Mouse (Mus musculus) adrenal gland, postnatal 10 days (tissue): ENCODE data around the gene Eif1. TPM values are rescaled to one million over a fixed set of nuclear protein-coding genes. Genes with fewer than 3 reads are reported as not detected.
"Not testable (repeated sequence)": the region's sequence is repeated elsewhere in the genome, so short reads cannot be mapped to it uniquely, and the experiment has no call there.

Experiments used
- DNase-seq: peaks from one replicate; pipeline ENCODE4 v3.0.0; 2021; ENCODE audit warnings: mixed read lengths
- long read RNA-seq, 2 experiments: library from polyadenylated mRNA; stranded (forward); transcript quantifications; one replicate each; pipeline ENCODE4 v2.0.0; 2021
- total RNA-seq, 2 experiments: library from RNA; stranded (reverse); gene quantifications; 2 replicates each; pipeline ENCODE4 v1.2.3; 2021

Eif1 gene
- 1,000 to 10,000 TPM in 1 of 2 experiments, 100 to 1,000 TPM in 1; 930 to 1,143 TPM for total RNA-seq
- long read RNA-seq, experiment 1, transcript Eif1-201 (4 exons, 1,322 nt), result major isoform, 1,189 of 1,254 reads
- long read RNA-seq, experiment 1, partial matches to known transcripts, result 4 of 1,254 reads
- long read RNA-seq, experiment 1, other reads (novel, unspliced or antisense), result 52 of 1,254 reads
- long read RNA-seq, experiment 2, transcript Eif1-203 (3 exons, 447 nt), result minor isoform, 6 of 656 reads
- long read RNA-seq, experiment 2, transcript Eif1-201 (4 exons, 1,322 nt), result major isoform, 625 of 656 reads
- long read RNA-seq, experiment 2, partial matches to known transcripts, result 4 of 656 reads
- long read RNA-seq, experiment 2, other reads (novel, unspliced or antisense), result 18 of 656 reads

DNA sequence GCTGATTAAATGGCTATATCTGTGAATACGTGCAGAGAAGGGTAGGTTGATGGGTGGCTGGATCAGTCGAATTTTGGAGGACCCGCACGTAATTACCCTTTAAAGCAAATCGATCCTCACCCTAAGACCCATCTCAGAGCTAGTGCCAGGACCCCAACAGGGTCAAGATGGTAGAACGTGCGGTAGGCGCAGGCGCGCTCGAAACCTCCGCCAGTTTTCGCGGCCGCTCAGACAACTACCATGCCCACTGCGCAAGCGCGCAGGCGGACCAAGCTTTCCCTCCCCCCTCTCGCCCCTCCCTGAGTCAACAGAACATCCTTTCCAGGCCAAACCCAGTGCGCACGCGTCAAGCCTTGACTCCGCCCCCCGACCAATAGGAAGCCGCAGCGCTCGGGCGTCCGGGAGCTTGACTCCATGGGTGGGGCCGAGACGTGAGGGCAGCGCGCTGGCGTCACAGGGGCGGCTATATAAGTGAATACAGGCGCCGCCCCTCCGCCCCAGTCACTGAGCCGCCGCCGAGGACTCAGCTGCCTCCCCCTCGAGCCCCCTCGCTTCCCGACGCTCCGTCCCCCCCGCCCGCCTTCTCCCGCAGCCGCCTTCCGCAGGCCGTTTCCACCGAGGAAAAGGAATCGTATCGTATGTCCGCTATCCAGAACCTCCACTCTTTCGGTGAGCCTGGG, at the start of gene Eif1:
Gene Eif1 (plus strand): TSS at position 394 of the 680 bp plus-strand sequence.
- DNase-seq, result peak; percentile 100

DNA sequence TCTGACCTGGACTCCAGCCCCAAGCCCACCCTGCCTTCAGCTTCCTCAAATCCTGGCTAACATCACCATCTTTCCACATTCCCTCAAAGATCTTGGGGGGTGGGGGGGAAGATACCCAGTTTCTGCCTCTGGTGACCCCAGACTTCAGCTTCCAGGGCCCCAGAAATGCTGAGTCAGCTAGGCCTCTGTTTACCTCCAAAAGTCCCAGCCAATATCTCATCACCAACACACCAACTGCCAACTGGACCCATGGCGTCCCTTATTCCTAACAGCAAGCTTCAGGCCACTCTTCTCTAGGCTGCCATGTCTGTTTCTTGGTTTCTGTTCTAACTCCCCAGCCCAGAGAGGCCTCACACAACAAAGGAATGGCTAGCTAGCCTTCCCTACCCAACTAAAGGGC, 47.8 kb upstream of the Eif1 start:
- no peak for DNase-seq

DNA sequence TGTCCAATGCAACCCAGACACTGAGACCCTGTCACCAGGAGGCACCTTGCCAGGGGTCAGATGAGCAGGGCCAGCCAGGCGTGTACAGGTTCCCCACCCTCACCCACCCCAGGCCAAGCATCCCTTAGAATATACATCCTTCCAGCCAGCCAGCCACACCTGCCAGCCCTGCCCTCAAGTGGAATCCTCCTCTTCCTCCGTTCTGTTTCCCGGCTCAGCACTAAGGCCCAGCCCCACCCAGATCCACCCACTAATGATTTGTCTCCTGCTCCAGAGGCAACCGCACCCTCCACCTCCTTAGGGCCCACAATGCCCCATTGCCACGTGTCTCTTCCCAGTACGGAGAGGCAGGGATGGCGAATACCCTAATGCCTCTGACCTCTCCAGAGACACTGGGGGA, 45.0 kb upstream of the Eif1 start:
- no peak for DNase-seq

DNA sequence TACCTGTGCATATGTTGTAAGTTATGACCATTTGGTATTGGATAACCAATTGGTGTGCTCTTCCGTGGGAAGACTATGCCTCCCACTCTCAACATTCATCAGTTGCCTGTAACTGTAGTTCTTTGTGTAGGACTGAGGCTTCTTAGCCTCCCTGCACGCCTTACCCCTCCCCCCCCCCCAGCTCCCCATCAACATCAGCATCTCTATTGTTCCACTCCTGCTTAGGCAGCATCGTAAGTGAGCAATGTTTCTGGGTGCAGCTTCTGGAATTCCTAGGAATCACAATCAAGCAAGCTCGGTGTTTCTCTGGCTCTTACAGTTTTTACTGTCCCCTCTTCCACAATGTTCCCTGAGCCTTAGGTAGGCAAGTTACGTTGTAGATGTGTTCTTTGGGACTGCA, 44.2 kb upstream of the Eif1 start:
- DNase-seq, result no peak

DNA sequence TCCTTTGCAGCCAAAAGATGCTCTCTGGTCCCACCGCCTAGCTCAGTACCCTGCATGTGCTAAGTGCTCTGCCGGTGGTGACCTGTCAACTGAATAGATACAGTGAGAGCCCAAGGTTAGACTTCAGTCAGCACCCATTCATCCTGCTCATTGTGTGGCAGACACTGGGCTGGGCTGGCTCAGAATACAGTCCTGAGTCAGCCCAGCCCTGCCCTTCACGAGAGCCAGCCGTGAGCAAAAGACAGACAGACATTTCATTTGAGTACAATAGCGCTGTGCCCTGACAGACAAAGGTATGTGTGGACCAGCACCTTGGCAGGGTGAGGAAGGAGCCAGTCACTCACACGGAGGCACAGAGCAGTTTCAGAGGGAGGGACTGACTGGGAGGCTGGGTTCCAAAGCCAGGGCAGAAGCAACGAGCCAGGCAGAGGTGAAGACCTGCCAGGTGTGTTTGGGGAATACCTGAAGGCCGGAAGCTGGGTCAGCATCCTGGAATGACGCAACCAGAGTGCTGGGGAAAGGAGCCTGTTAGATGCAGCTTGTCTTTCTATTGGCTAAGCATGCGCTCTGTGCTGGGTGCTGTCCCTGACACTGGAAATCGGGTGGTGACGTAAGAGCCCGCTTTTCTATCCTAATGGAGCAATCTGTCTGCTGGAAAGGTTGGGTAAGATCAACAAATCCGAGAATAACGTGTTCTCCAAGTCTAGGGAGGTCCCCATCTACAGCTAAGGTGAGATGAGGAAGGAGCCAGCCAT, 41.8 kb upstream of the Eif1 start:
- no peak for DNase-seq

DNA sequence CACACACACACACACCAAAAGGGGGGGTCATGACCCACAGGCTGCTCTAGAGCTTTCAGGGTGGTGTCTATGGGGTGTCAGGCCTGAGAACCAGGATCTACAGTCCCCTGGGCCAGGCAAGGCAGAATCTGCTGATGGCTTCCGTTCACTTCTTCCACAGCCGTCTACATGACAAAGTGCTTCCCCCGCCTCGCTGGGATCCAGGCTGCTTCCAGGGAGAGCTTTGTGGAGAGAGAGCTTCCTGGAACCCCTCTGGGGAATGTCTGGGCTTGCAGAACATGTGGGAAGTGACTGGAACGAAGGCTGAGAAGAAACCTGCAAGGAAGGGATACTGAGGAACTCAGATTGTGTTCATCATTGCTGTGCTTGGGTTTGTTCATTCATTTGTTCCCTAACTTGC, 40.9 kb upstream of the Eif1 start:
- DNase-seq, result no peak

DNA sequence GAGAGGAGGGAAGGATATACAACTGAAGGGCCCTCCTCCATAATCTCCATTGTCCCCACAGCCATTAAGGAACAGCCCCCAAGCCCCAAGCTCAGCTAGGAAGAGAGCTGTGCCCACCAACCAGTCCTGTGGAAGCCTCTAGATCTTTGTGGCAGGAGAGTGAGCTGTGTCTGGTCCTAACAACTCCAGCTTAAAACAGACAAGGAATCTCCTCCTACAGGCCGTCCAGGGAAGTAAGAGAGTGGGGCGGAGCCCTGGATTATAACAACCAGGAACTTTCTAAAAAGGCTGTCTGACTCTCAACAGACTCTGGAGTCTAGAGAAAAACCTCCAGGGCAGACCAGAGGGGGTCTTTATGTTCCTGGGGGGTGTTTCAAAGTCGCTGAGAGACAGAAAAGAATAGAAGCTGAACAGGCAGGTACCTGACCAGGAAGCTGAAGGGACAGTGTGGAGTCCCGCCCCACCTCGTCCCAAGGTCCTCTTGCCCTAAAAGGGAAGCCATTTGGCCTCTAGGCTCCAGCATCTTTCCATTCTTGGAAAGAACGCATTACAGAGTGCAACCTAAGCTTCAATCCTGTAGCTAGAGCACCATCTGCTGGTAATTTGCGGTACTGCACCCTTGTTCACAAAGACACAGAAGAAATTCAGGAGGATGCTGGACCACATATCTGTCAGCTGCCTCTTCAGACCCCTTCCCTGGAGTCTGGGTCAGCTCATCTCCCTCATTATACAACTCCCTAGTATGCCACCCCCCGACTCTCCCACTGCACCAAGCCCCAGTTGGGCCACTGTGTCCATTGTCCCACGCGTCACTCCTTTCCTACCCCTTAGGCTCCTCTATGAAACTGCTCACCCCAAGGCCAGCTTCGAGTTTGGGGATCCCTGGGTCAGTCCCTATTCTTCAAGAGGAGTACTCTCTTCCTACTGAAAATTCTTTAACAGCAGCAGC, 37.8 kb upstream of the Eif1 start:
- DNase-seq, result peak; percentile 90

DNA sequence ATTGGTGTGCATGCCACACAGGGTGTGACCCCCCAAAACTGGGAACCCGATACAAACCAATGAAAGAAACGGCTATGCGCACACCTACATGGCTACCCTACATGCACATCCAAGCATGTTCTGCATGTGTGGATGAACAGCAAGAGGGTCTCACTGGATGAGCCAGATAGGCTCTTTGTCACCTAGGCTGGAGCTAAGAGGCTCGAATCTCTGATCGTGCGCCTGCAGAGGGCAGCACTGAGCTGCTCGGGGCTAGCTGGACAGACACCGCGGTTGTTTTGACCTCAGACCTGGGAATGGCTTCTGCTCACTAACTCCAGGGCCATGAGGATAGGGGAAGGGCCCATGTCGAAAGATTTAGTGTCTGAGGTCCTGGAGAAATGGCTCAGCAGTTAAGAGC, 37.1 kb upstream of the Eif1 start:
- peak; percentile 91 for DNase-seq

DNA sequence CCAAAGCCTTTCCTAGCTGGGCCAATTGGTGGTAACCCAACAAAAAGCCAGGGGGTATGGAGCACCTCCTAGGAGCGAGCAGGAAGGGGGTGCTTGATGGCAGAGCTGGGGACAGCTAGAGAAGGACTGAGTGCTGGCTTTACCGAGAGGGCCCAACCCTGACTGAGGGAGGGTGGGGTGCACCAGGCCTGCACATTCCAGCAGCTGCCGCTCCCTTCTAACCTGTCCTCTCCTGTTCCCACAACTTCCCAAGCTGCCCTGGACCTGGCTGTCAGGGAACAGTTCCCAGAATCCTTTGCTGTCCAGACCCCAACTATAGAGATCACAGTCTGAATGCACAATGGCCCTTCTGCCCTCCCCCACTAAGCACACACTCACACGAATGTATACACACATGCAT, 34.7 kb upstream of the Eif1 start:
- DNase-seq, result no peak

DNA sequence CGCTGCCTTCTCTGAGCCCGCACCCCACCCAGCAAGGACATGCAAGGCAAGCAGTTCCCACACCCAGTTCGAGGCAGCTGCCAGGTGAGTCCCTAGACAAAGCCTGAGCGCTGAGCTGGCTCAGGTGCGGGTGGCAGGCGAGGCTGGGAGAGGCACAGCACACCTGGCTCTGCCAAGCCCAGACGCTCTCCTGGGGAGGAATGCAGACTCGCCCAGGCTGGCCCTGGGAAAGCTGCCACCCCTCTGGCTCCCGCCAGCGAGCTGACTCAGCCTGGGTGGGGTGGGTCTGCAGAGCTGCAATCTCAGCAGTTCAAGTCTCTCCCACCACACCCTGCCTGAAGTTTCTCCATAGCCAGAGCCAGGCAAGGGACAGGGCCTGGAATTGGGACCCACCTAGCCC, 32.7 kb upstream of the Eif1 start:
- peak; percentile 66 for DNase-seq

DNA sequence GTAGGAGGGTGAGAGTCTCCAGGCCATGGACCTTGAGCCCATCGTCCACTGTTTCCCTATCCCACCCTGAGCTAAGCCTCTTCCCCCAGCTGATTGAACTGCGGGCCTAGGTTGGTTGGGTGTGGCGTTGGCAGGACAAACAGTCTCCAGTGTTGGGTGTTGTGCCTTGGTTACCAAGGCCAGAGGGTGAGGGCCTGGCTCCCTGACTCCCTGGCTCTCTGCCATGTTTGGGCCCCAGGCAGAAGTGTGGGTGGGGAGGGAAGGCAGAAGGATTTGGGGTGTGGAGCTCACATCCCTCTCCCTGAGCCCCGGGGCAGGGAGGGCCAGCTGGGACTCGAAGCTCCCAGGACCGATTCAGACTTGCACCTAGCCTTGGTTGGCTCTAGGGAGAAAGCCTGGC, 30.7 kb upstream of the Eif1 start:
- peak; percentile 56 for DNase-seq

DNA sequence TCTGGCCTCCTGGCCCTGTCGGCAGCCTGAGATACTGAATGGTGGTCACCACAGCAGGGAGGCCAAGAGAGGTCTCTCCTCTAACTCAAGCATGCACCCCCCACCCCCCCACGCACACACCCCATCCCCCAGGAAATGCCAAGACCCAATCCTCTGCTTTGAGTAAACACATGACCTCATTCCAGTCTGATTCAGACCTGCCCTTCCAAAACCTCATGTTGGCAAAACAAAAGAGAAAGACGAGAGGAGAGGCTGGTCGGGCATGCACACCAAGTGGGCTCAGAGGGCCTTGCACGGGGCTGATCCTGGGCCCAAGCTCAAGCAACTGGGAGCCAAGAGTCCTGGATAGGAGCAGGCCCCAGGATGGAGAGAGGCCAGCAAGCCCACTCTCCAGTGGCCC, 29.4 kb upstream of the Eif1 start:
- no peak for DNase-seq

DNA sequence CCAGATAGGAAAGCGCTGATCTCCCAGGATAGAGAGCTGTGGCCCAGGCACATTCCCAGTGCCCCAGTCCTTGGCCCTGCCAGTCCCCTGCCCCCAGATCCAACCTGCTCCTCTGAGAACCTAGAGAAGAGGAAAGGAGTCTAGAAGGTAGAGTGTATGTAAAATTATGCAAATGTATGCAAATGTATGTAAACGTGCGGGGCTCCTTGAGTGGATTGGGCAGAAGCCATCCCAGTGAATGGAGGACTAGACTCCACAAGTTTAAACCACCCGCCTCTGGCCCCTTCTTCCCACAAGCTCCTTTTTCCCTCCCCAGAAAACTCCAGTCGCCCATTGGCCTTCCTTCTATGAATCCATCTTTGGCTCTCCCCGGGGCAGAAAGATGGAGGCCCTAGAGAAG, 26.8 kb upstream of the Eif1 start:
- DNase-seq, result no peak

DNA sequence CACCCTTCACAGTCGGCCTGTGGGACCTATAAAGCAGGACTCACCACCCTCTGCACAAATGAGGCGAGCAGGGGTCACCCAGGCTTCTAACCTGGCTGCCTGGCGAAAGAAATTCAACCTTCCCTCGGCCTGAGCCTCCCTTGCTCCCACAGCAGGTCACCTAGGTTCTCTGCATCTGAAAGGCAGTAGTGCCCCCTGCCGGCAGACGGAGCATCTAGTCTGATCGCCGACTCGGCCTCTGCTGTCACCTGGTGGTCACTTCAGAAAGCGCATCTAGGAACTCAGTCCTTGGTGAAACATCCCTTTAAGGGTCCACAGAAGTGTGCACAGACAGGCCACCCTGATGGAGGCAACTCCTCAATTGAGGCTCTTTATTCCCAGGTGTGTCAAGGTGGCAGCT, 24.4 kb upstream of the Eif1 start:
- peak; percentile 91 for DNase-seq

DNA sequence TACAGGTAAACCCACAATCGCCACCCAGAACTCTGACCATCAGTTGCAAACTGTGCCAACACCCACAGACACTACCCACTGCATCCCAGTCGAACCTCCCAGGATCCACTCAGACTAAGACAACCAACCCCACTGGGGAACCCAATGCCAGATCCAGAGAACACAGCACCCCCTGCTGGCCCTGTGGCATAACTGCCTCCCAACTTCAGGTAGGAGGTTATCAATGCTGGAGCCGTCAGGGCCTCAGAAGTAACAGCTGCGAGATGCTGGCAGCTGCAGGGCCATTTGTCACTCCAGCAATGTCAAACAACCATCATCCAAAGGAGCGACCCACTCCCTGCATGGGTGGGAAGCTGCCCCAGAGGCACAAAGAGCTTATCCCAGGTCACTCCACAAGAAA, 21.9 kb upstream of the Eif1 start:
- no peak for DNase-seq

DNA sequence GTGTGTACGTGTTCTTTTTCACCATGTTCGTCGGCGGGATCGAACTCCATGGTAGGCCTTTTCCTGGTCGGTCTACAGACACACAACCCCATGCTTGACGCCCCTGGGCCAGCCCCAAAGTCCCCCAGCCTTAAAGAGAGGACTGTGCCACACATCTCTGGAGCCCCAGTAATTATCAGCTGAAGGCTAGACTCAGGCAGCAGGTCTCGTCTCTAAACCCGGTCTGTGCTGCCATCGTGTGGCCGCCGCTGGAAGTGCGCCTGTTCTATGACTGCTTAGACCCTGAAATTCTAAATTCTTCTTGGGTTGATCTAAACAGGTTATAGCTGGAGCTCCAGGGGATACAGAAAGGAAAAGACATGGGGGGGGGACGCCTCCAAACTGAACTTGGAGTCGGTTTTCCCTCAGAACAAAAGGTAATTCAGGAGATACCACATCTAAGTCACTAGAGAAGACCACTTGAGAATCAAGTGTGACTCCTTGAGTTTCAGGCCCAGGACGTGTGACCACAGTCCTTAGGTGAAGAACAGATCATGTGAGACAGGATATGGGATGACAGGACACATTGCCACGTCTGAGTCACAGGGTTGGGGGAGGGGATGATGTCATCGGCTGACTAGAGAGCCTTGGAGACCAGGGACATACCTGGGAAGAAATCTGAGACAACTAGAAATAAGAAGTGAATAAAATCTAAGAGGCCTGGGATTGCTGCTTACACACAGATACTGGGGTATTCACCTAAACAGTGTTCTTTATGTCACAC, 21.2 kb upstream of the Eif1 start:
- DNase-seq, result peak; percentile 91

DNA sequence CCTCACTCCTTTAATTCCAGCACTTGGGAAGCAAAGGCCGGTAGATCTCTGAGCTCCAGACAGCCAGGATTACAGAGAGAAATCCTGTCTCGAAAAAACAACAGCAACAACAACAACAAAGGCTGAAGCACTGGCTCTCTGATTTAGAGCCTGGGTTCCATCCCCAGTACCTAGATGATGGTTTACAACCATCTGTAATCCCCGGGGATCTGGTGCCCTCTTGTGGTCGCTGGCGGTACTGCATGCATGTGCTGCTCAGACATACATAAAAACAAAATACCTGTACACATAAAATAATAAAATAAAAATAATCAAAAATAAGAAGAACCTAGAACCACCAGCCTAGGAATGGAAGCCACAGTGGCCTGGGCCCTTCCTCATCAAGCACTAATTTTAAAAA, 19.4 kb upstream of the Eif1 start:
- DNase-seq, result peak; percentile 80

DNA sequence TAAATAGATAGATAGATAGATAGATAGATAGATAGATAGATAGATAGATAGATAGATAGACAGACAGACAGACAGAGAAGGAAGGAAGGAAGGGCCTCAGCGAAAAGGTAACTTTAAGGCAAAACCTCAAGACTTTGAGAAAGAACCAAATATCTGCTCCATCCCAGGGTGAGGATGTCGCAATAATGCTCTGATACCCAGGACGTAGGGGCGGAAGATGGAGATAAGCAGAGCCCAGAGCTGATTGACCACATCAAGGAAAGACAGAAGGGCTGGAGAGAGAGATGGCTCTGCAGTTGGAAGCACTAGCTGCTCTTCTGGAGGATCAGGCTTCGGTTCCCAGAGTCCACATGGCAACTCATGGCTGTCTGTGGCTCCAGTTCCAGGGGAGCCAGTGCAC, 18.4 kb upstream of the Eif1 start:
- no peak for DNase-seq

DNA sequence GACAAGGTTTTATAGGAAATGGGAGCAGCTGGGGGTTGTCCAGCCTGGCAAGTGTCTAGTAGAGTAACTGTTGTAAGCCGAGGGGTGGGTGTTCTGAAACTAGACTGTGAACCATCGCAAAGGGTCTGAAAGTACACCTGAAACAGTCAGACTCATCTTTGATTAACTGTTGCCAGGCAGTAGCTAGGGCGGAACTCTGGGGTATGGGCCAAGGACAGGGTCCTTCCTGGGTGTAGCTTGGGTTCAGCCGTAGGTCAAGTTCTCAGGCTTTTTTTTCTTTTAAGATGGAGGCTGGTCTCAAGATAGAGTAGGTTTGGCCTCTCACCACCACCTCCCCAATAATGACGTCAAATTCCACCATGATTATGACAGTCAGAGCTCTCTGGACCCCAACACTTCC, 11.8 kb upstream of the Eif1 start:
- no peak for DNase-seq

DNA sequence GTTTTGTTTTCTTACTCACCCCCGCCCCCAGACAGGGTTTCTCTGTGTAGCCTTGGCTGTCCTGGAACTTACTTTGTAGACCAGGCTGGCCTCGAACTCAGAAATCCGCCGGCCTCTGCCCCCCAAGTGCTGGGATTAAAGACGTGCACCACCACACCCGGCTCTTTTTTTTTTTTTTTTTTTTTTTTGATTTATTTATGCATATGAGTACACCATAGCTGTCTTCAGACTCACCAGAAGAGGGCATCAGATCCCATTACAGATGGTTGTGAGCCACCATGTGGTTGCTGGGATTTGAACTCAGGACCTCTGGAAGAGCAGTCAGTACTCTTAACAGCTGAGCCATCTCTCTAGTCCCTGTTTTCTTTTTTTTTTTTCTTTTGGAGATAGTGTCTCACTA, 11.0 kb upstream of the Eif1 start:
- not testable (repeated sequence) for DNase-seq

DNA sequence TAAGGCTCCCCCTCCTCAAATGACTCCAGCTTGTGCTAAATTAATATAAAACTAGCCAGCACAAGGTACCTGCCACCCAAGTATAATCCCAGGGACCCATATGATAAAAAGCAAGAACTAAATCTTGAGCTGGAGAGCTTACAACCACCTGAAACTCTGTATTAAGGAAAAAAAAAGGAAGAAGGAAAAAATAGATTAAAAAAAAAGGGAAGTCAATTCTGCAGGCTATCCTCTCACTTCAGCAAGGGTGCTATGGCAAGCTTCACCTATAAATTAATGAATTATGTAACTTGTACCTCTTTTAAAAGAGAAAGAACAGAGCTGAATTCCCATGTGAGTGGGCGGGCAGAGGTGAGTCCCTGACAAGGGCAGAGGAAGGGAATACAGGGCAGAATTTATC, 8.0 kb upstream of the Eif1 start:
- DNase-seq, result no peak
